Mouse (Mus musculus): ENCODE results near the gene Zcchc9. TPM values are rescaled to one million over a fixed set of nuclear protein-coding genes. Genes with fewer than 3 reads are reported as not detected.
A peak's percentile ranks its signal among the peaks of the same experiment; 100 is the strongest.

Gene Zcchc9
- polyA plus RNA-seq (2014; fragmentation: Nextera tagmentation; extraction: Ambion mirVana) = 32.0 and 32.3 TPM in 2 replicates

DNA sequence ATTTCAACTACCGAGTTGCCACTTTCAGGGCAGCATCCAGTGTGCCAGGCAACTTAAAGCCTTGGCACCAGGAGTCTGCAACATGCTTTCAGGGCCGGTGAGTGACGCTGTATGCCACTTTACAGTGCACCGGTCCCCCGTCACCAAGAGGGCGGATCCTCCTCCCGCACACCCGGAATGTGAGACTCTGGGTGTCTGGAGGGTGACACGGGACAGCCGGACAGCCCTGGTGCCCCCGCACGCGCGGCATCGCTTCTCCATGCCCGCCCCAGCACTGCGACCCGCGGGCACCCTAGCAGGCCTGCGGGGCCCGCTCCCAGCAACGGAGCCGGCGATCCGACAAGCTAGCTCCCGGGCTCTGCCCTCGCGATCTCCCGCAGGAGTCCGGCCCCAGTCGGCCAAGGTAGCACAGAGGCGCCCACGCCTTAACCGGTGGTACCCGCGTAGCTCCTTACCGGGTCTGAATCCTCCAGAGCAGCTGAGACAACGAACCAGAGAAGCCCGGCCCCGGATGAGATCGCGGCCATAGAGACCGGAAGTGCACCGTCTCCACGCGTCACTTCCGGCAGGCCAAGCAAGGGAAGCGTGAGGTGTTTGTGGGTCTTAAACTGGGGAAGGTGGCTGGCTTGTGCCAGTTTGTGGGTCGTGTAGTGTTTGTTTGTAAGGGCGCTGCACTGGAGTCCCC is at the start of gene Zcchc9:
TSS of gene Zcchc9 (minus strand) at position 551 of the 685 bp plus-strand sequence.
- peak within 1 kb of the TSS; percentile 97 for H3K9ac ChIP-seq (replicated peaks; ENCODE audit: low read depth, low read length)
- under 1% methylated on average over 50 of the region's 50 CpGs for WGBS
- H3K4me2 ChIP-seq (replicated peaks; ENCODE audit: low read depth, low read length) = peak within 1 kb of the TSS; percentile 73
- H3K9me3 ChIP-seq (ENCODE audit: control insufficient read depth, low read depth, low read length) = no peaks in the 10 kb centered on the region
- peaks cover 14% of the 10 kb centered on the region; the same call in 1 of the 2 replicates for H3K36me3 ChIP-seq (ENCODE audit: control insufficient read depth, insufficient read depth, low read length)
- peak within 1 kb of the TSS; percentile 93 for H3K27ac ChIP-seq (ENCODE audit: low read length)
- H3K4me1 ChIP-seq (ENCODE audit: control insufficient read depth, insufficient read depth, low read length) = no peaks in the 10 kb centered on the region
- peak within 1 kb of the TSS; percentile 89 for H3K4me3 ChIP-seq (ENCODE audit: low read depth, low read length)
- H3K27me3 ChIP-seq (ENCODE audit: control insufficient read depth, insufficient read depth, low read length) = no peaks in the 10 kb centered on the region
- peak; percentile 98 for ATAC-seq (ENCODE audit: insufficient number of reproducible peaks, insufficient read depth, low FRiP score, low read depth)

DNA sequence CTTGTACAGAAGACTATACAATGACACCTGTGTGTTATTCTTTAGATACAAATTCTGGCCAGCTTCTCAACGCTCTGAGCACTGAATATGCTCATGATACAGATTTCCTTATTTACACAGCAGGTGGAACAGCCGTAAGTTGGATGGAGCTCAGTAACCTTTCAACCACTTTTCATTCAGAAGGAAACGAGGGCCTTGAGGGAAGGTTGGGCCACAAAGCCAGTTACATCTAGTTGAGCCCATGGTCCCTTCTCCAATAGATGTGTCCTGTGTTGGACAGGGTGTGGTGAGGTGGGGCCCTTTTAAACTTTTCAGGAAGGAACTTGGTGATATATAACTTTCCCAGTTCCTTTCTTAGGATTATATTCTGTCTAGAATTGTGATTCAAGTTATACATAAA is 46.9 kb upstream of the Zcchc9 start:
- Histone ChIP-seq H3K4me1 (ENCODE audit: control insufficient read depth, insufficient read depth, low read length) (no peaks in the 10 kb centered on the region), H3K9ac (replicated peaks; ENCODE audit: low read depth, low read length) (no peak overlapping the region), H3K4me2 (replicated peaks; ENCODE audit: low read depth, low read length) (no peak overlapping the region), H3K27me3 (ENCODE audit: control insufficient read depth, insufficient read depth, low read length) (no peaks in the 10 kb centered on the region), H3K36me3 (ENCODE audit: control insufficient read depth, insufficient read depth, low read length) (no peaks in the 10 kb centered on the region), H3K4me3 (ENCODE audit: low read depth, low read length) (no peak overlapping the region), H3K9me3 (ENCODE audit: control insufficient read depth, low read depth, low read length) (no peaks in the 10 kb centered on the region), H3K27ac (ENCODE audit: low read length) (no peak overlapping the region)
- WGBS = 67% methylated on average over 3 of the region's 3 CpGs
- ATAC-seq (ENCODE audit: insufficient number of reproducible peaks, insufficient read depth, low FRiP score, low read depth) = no peak

DNA sequence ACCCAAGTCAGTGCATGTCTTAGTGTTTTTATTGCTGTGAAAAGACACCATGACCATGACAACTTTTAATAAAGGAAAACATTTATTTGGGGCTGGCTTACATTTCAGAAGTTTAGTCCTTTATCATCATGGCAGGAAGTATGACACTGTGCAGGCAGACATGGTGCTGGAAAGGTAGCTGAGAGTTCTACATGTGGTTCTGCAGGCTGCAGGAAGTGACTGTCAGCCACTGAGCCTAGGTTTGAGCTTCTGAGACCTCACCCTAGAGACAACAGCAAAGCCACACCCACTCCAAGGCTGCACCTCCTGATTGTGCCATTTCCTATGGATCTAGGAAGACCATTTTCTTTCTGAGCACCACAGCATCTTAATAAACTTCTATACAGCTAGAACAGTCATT is 20.4 kb upstream of the Zcchc9 start:
- no peaks in the 10 kb centered on the region for H3K9me3 ChIP-seq (ENCODE audit: control insufficient read depth, low read depth, low read length)
- H3K4me1 ChIP-seq (ENCODE audit: control insufficient read depth, insufficient read depth, low read length) = 0 out of 2 replicates have a peak, but pooled peaks cover 5% of the 10 kb centered on the region
- no peak for ATAC-seq (ENCODE audit: insufficient number of reproducible peaks, insufficient read depth, low FRiP score, low read depth)
- no peak overlapping the region for H3K9ac ChIP-seq (replicated peaks; ENCODE audit: low read depth, low read length)
- no peaks in the 10 kb centered on the region for H3K27me3 ChIP-seq (ENCODE audit: control insufficient read depth, insufficient read depth, low read length)
- no peak overlapping the region for H3K27ac ChIP-seq (ENCODE audit: low read length)
- H3K4me3 ChIP-seq (ENCODE audit: low read depth, low read length) = no peak overlapping the region
- H3K4me2 ChIP-seq (replicated peaks; ENCODE audit: low read depth, low read length) = no peak overlapping the region
- H3K36me3 ChIP-seq (ENCODE audit: control insufficient read depth, insufficient read depth, low read length) = no peaks in the 10 kb centered on the region

DNA sequence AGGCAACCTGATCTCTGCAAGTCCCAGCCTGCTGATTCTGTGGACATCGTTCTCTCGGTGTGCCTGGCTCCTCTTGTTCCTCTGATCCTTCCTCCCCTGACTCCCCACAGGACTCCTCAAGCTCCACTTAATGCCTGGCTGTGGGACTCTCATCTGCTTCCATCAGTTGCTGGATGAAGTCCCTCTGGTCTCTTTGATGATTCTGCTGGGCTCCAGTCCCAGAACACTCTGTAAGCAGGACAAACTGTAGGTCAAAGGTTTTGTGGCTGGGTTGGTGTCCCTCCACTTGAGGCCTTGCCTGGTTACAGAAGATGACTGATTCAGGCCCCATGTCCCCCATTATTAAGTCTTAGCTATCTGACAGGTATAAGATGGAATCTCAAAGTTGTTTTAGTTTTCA is 18.6 kb upstream of the Zcchc9 start:
- Histone ChIP-seq H3K27ac (ENCODE audit: low read length) (no peak overlapping the region), H3K36me3 (ENCODE audit: control insufficient read depth, insufficient read depth, low read length) (no peaks in the 10 kb centered on the region), H3K9me3 (ENCODE audit: control insufficient read depth, low read depth, low read length) (no peaks in the 10 kb centered on the region), H3K9ac (replicated peaks; ENCODE audit: low read depth, low read length) (no peak overlapping the region), H3K27me3 (ENCODE audit: control insufficient read depth, insufficient read depth, low read length) (no peaks in the 10 kb centered on the region), H3K4me2 (replicated peaks; ENCODE audit: low read depth, low read length) (no peak overlapping the region), H3K4me3 (ENCODE audit: low read depth, low read length) (no peak overlapping the region), H3K4me1 (ENCODE audit: control insufficient read depth, insufficient read depth, low read length) (0 out of 2 replicates have a peak, but pooled peaks cover 5% of the 10 kb centered on the region)
- WGBS = 73% methylated on average over 2 of the region's 2 CpGs
- ATAC-seq (ENCODE audit: insufficient number of reproducible peaks, insufficient read depth, low FRiP score, low read depth) = no peak

DNA sequence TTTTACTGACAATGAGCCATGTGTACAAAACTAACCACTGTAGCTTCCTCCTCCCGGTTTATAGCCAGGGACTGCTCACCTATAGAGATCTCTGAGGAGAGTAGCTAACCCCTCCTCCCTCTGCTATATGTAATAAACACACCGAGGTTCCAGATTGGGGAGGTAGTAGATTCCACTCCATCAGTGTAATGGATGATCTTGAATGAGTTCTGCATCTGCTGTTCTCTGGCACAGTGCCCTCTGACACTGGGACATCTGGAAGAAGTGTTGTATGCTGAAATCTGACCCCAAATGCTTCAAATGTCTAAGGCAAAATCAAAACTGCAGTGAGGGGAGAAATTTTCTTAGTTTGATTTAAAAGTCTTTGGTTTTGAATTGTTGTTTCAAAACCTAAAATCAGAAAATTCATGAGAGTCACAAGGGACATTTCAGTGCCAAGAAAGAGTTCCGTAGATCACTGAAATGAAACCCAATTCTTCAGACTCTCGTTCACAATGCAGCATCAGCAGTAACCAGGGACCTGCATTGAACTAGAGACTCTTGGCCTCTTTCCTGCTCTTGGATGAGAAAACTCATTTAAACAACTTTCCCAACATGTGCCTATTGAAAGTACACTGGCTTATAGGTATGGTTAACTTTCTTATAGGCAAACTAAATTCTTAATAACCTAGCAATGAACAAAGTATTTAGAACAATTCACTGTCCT is 17.5 kb upstream of the Zcchc9 start:
- Histone ChIP-seq H3K9me3 (ENCODE audit: control insufficient read depth, low read depth, low read length) (no peaks in the 10 kb centered on the region), H3K9ac (replicated peaks; ENCODE audit: low read depth, low read length) (no peak overlapping the region), H3K27me3 (ENCODE audit: control insufficient read depth, insufficient read depth, low read length) (no peaks in the 10 kb centered on the region), H3K4me2 (replicated peaks; ENCODE audit: low read depth, low read length) (no peak overlapping the region), H3K4me3 (ENCODE audit: low read depth, low read length) (no peak overlapping the region), H3K4me1 (ENCODE audit: control insufficient read depth, insufficient read depth, low read length) (0 out of 2 replicates have a peak, but pooled peaks cover 5% of the 10 kb centered on the region), H3K36me3 (ENCODE audit: control insufficient read depth, insufficient read depth, low read length) (no peaks in the 10 kb centered on the region), H3K27ac (ENCODE audit: low read length) (no peak overlapping the region)
- 45% methylated on average over 4 of the region's 4 CpGs for WGBS
- ATAC-seq (ENCODE audit: insufficient number of reproducible peaks, insufficient read depth, low FRiP score, low read depth) = no peak

DNA sequence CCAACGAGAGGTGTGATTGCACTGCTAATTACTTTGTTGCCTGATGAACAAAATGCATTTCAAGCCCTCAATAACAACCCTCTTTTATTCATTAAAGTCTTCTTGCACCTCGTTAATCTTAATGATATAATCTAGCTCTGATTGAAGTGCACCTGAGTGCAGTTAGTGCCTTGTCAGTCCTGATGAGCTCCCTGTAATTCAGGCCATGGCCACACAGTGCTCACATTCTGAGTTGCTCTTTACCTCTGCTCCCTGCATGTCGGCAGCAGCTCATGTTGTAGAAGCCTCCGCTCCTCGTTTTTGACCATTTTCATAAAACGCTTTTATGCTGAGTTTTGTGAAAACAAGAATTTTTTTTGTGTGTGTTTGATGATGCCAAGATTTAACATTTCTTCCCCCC is 16.2 kb upstream of the Zcchc9 start:
- H3K4me1 ChIP-seq (ENCODE audit: control insufficient read depth, insufficient read depth, low read length) = 0 out of 2 replicates have a peak, but pooled peaks cover 5% of the 10 kb centered on the region

DNA sequence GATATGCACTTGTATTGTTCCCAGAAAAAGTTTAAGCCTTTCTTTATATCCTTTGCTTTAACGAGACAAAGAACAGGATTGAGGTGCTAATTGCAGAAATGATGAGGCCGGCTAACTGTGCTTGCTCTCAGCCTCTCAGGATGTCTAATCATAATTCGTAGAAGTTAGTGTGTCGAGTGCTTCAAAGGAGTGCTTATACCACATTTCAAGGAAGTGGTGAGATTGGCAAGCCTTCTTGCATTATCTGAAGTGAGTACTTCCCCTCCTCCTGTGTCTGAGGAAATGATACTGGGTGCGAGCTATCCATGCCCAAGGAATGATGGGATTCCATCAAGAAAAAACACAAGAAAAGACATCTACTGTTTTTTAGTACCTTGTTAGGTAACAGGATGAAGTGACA is 7.2 kb upstream of the Zcchc9 start:
- 90% methylated on average over 5 of the region's 5 CpGs for WGBS
- H3K9ac ChIP-seq (replicated peaks; ENCODE audit: low read depth, low read length) = no peak overlapping the region
- no peaks in the 10 kb centered on the region for H3K4me1 ChIP-seq (ENCODE audit: control insufficient read depth, insufficient read depth, low read length)
- H3K4me2 ChIP-seq (replicated peaks; ENCODE audit: low read depth, low read length) = no peak overlapping the region
- ATAC-seq (ENCODE audit: insufficient number of reproducible peaks, insufficient read depth, low FRiP score, low read depth) = no peak
- H3K4me3 ChIP-seq (ENCODE audit: low read depth, low read length) = no peak overlapping the region
- H3K27ac ChIP-seq (ENCODE audit: low read length) = no peak overlapping the region
- no peaks in the 10 kb centered on the region for H3K9me3 ChIP-seq (ENCODE audit: control insufficient read depth, low read depth, low read length)
- no peaks in the 10 kb centered on the region for H3K27me3 ChIP-seq (ENCODE audit: control insufficient read depth, insufficient read depth, low read length)
- no peaks in the 10 kb centered on the region for H3K36me3 ChIP-seq (ENCODE audit: control insufficient read depth, insufficient read depth, low read length)

More for the DNA sequence above, 16.2 kb upstream of the Zcchc9 start:
- Histone ChIP-seq H3K27me3 (ENCODE audit: control insufficient read depth, insufficient read depth, low read length) (no peaks in the 10 kb centered on the region), H3K36me3 (ENCODE audit: control insufficient read depth, insufficient read depth, low read length) (no peaks in the 10 kb centered on the region), H3K4me2 (replicated peaks; ENCODE audit: low read depth, low read length) (no peak overlapping the region), H3K27ac (ENCODE audit: low read length) (no peak overlapping the region), H3K4me3 (ENCODE audit: low read depth, low read length) (no peak overlapping the region), H3K9ac (replicated peaks; ENCODE audit: low read depth, low read length) (no peak overlapping the region), H3K9me3 (ENCODE audit: control insufficient read depth, low read depth, low read length) (no peaks in the 10 kb centered on the region)
- WGBS = 79% methylated on average over 6 of the region's 6 CpGs
- no peak for ATAC-seq (ENCODE audit: insufficient number of reproducible peaks, insufficient read depth, low FRiP score, low read depth)

DNA sequence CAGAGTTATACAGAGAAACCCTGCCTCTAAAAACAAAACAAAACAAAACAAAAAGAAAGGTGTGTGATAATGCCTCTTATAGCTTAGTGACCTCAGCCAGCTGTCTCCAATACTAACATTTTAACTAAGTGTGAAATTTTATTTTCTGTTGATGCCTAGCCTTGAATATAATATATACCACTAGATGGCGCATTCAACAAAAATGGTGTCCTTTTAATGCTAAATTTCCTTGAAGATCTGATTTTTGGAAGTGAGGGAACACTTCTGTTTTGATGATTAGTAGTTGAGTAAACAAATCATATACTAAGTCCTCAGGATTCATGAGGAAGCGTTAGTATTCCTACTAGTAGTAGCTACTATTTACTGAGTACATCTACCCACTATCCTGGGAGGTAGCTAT is 2.0 kb upstream of the Zcchc9 start:
- no peak overlapping the region for H3K27ac ChIP-seq (ENCODE audit: low read length)
- WGBS = 34% methylated on average over 2 of the region's 2 CpGs
- no peaks in the 10 kb centered on the region for H3K9me3 ChIP-seq (ENCODE audit: control insufficient read depth, low read depth, low read length)
- no peak overlapping the region for H3K4me2 ChIP-seq (replicated peaks; ENCODE audit: low read depth, low read length)
- peaks cover 10% of the 10 kb centered on the region; the same call in 1 of the 2 replicates for H3K36me3 ChIP-seq (ENCODE audit: control insufficient read depth, insufficient read depth, low read length)
- H3K4me1 ChIP-seq (ENCODE audit: control insufficient read depth, insufficient read depth, low read length) = no peaks in the 10 kb centered on the region
- H3K4me3 ChIP-seq (ENCODE audit: low read depth, low read length) = no peak overlapping the region
- no peak for ATAC-seq (ENCODE audit: insufficient number of reproducible peaks, insufficient read depth, low FRiP score, low read depth)
- no peak overlapping the region for H3K9ac ChIP-seq (replicated peaks; ENCODE audit: low read depth, low read length)
- no peaks in the 10 kb centered on the region for H3K27me3 ChIP-seq (ENCODE audit: control insufficient read depth, insufficient read depth, low read length)

Measured in stomach, embryonic 14.5 days (tissue).